Comparison of ENCODE assay signal across 17 mouse cellular contexts in the genomic region with DNA sequence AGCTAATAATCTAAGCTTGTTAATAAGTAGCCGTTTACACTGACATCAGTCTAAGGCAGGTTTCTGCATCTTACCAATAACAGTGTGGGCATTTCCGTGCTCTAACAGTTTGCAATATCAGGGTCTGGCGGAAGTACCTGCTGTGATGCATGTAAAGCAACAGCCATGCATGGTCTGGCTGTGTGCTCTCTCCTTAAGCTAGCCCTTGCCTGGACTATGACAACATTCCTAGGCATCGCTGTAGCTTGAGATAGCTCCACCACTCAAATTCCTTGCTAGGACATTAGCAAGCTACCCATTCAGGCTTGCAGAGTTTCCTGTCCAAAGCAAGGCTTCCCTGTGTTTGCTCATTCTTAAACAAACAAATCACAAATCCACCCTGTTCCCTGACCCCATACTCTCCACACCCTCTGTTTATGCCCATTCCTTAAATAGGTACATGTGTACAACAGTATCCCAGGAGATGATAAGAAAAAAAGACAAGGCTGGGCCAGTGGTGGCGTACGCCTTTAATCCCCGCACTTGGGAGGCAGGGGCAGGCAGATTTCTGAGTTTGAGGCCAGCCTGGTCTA.
DNase-seq lines count a peak whose midpoint lies in the region; ATAC-seq lines count a peak whose summit lies in the region.
"Had no signal": no experiment of that assay in that cellular context is flagged by ENCODE, and none has a peak within 500 bp of the region (broad histone marks: within the 10 kb centered on the region; RNA-seq: fewer than 3 reads in every experiment).

No protein-coding gene starts in this region.

- WGBS in kidney, embryonic 14.5 days, result 79% methylated on average over 7 of the region's 7 CpGs
- 85% methylated on average over 7 of the region's 7 CpGs for WGBS in neural tube, embryonic 13.5 days
- WGBS in lung, embryonic 15.5 days, result 71% methylated on average over 7 of the region's 7 CpGs

- no peaks in the 10 kb centered on the region for H3K27me3 ChIP-seq in kidney, embryonic 14.5 days (ENCODE audit: control insufficient read depth, insufficient read depth, low read length)
- H3K27me3 ChIP-seq in neural tube, embryonic 13.5 days, result no peaks in the 10 kb centered on the region
- H3K27me3 ChIP-seq in lung, embryonic 15.5 days, result no peaks in the 10 kb centered on the region
- H3K27me3 ChIP-seq: embryonic facial prominence, embryonic 15.5 days; limb, embryonic 12.5 days; neural tube, embryonic 12.5 days had no signal

- H3K4me2 ChIP-seq in kidney, embryonic 14.5 days (replicated peaks; ENCODE audit: low read depth, low read length), result no peak overlapping the region
- no peak overlapping the region for H3K4me2 ChIP-seq in neural tube, embryonic 13.5 days
- H3K4me2 ChIP-seq in lung, embryonic 15.5 days, result no peak overlapping the region
- H3K4me2 ChIP-seq: embryonic facial prominence, embryonic 15.5 days; limb, embryonic 12.5 days; midbrain, embryonic 11.5 days; neural tube, embryonic 12.5 days had no signal

- no peak overlapping the region for H3K9ac ChIP-seq in kidney, embryonic 14.5 days (ENCODE audit: low read depth, low read length)
- H3K9ac ChIP-seq in neural tube, embryonic 13.5 days, result no peak overlapping the region
- no peak overlapping the region for H3K9ac ChIP-seq in lung, embryonic 15.5 days
- H3K9ac ChIP-seq: embryonic facial prominence, embryonic 15.5 days; limb, embryonic 12.5 days; neural tube, embryonic 12.5 days had no signal

- H3K4me1 ChIP-seq in kidney, embryonic 14.5 days (ENCODE audit: control insufficient read depth, insufficient read depth, low read length), result 0 out of 2 replicates have a peak, but pooled peaks cover 6% of the 10 kb centered on the region
- peaks cover 49% of the 10 kb centered on the region for H3K4me1 ChIP-seq in neural tube, embryonic 13.5 days (replicated peaks)
- H3K4me1 ChIP-seq in lung, embryonic 15.5 days, result peaks cover 48% of the 10 kb centered on the region
- H3K4me1 ChIP-seq: embryonic facial prominence, embryonic 15.5 days; limb, embryonic 12.5 days had no signal

- DNase-seq in kidney, adult 11 months, result peak; percentile 9
- no peak for DNase-seq in neural tube, embryonic 10.5 days (ENCODE audit: extremely low spot score, low spot score)
- peak; percentile 70 for DNase-seq in yolk sac, embryonic 10.5 days (ENCODE audit: low spot score)
- DNase-seq in right cerebral cortex, adult 18-20 months, result no peak
- no peak for DNase-seq in thymus, postnatal 4 days
- DNase-seq: cerebellum, postnatal 36 days; gastrocnemius, postnatal 10 days; heart, postnatal 36 days; layer of hippocampus, adult 9-11 months had no signal

- H3K4me3 ChIP-seq in kidney, embryonic 14.5 days (ENCODE audit: low read length), result no peak overlapping the region
- H3K4me3 ChIP-seq in neural tube, embryonic 13.5 days, result no peak overlapping the region
- no peak overlapping the region for H3K4me3 ChIP-seq in lung, embryonic 15.5 days
- H3K4me3 ChIP-seq: embryonic facial prominence, embryonic 15.5 days; limb, embryonic 12.5 days; neural tube, embryonic 12.5 days had no signal

- peaks cover 24% of the 10 kb centered on the region; the same call in 1 of the 2 replicates for H3K36me3 ChIP-seq in kidney, embryonic 14.5 days (ENCODE audit: control insufficient read depth, insufficient read depth, low read length)
- H3K36me3 ChIP-seq in neural tube, embryonic 13.5 days, result peaks cover 50% of the 10 kb centered on the region
- H3K36me3 ChIP-seq in lung, embryonic 15.5 days, result 0 out of 2 replicates have a peak, but pooled peaks cover 3% of the 10 kb centered on the region

- no peak overlapping the region for H3K27ac ChIP-seq in kidney, embryonic 14.5 days (ENCODE audit: low read depth, low read length)
- H3K27ac ChIP-seq in neural tube, embryonic 13.5 days (replicated peaks), result peak overlapping the region; percentile 14
- 0 out of 2 replicates have a peak overlapping the region, but pooled peaks have one; percentile 3 for H3K27ac ChIP-seq in lung, embryonic 15.5 days
- H3K27ac ChIP-seq: embryonic facial prominence, embryonic 15.5 days; limb, embryonic 12.5 days; neural tube, embryonic 12.5 days had no signal

- no peaks in the 10 kb centered on the region for H3K9me3 ChIP-seq in kidney, embryonic 14.5 days (ENCODE audit: control insufficient read depth, low read length)
- no peaks in the 10 kb centered on the region for H3K9me3 ChIP-seq in neural tube, embryonic 13.5 days
- H3K9me3 ChIP-seq in lung, embryonic 15.5 days, result no peaks in the 10 kb centered on the region
- H3K9me3 ChIP-seq: embryonic facial prominence, embryonic 15.5 days; limb, embryonic 12.5 days; neural tube, embryonic 12.5 days had no signal

- no peak for ATAC-seq in kidney, embryonic 14.5 days (ENCODE audit: low FRiP score, low TSS enrichment)
- ATAC-seq in neural tube, embryonic 13.5 days (ENCODE audit: low read depth), result no peak
- ATAC-seq in lung, embryonic 15.5 days (ENCODE audit: borderline replicate concordance, extremely low read depth, low FRiP score, low TSS enrichment), result no peak
- ATAC-seq: forebrain, embryonic 14.5 days had no signal

Comparison
In these comparisons a context has a peak if more than half of its experiments do, and no peak if none do; other contexts are left out.
1. DNase-seq: peak in kidney, adult 11 months (single experiment) and yolk sac, embryonic 10.5 days (single experiment); none in neural tube, embryonic 10.5 days (single experiment), right cerebral cortex, adult 18-20 months (single experiment) and thymus, postnatal 4 days (single experiment).